Mouse (Mus musculus): Measurements from ENCODE around the gene Inpp5d.

GRCm38 (mm10) chr1:87689661-87690341, 69.7 kb downstream of the Inpp5d start:
- TF ChIP-seq CTCF (IDR thresholded peaks at IDR 0.05; ENCODE audit: borderline replicate concordance, control insufficient read depth, extremely low read depth, insufficient read depth, low read length, poor library complexity) (no peak), POLR2A (IDR thresholded peaks at IDR 0.05; ENCODE audit: control insufficient read depth, extremely low read depth, insufficient read depth, low read length, poor library complexity) (no peak)
